Mouse (Mus musculus) E14TG2a.4 (cell line): Measurements from ENCODE around the gene Adgrg1.

ENCODE experiments used
- H3K27me3 ChIP-seq: 2 replicates; pipeline ENCODE4 v1.6.1; 2014; ENCODE audit warnings: low read length, control low read depth; ENCODE audit not compliant: insufficient read depth
- H3K36me3 ChIP-seq: 2 replicates; pipeline ENCODE4 v1.6.1; 2014; ENCODE audit warnings: low read length, control low read depth; ENCODE audit not compliant: insufficient read depth
- H3K4me1 ChIP-seq: replicated peaks from 2 replicates; pipeline ENCODE4 v1.6.1; 2014; ENCODE audit warnings: low read depth, low read length, control low read depth
- H3K4me3 ChIP-seq: replicated peaks from 2 replicates; pipeline ENCODE4 v1.5.1; 2014; ENCODE audit warnings: mild to moderate bottlenecking, low read length
- H3K9me3 ChIP-seq: 2 replicates; pipeline ENCODE4 v1.6.1; 2014; ENCODE audit warnings: low read length, control low read depth
- CTCF ChIP-seq: conservative IDR thresholded peaks from 2 replicates; pipeline ENCODE4 v1.5.1; 2014; ENCODE audit warnings: low read length
- NANOG ChIP-seq: IDR thresholded peaks from 2 replicates; pipeline ENCODE4 v1.6.1; 2014; ENCODE audit warnings: borderline replicate concordance, low read length, mixed read lengths
- POU5F1 ChIP-seq: IDR thresholded peaks from 2 replicates; pipeline ENCODE4 v1.6.1; 2014; ENCODE audit warnings: low read length, borderline replicate concordance

Gene Adgrg1

GRCm38 (mm10) chr8:94980176-94980575 is 5.6 kb downstream of the Adgrg1 start:
- TF ChIP-seq NANOG (no peak), POU5F1 (no peak), CTCF (no peak)
- H3K4me1 ChIP-seq, result peaks cover 85% of the 10 kb centered on the region
- no peaks in the 10 kb centered on the region for H3K9me3 ChIP-seq
- H3K27me3 ChIP-seq, result peaks cover 26% of the 10 kb centered on the region
- no peak overlapping the region for H3K4me3 ChIP-seq
- H3K36me3 ChIP-seq, result no peaks in the 10 kb centered on the region

DNA sequence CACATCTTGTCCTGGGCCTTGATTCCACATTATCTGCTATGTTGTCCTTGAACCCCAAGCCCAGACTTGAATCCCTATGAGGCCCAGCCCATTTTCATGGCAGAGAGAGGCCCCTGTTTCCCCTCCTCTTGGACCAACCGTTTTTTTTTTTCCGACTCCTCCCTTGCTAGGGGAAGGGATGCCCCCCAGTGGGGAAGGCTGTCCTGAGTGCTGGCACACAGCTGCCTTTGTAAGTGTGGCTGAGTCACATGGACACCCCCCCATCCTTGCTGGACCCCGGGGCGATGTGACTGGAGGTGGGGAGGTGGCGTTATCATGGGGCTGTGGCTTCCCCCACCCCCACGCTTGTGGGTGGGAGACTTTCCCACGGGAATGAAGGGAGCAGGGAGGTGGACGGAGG is 6.4 kb downstream of the Adgrg1 start:
- TF ChIP-seq POU5F1, result no peak
- TF ChIP-seq CTCF, result no peak
- H3K36me3 ChIP-seq, result no peaks in the 10 kb centered on the region
- H3K27me3 ChIP-seq, result peaks cover 31% of the 10 kb centered on the region
- no peak overlapping the region for H3K4me3 ChIP-seq
- H3K9me3 ChIP-seq, result no peaks in the 10 kb centered on the region
- peaks cover 84% of the 10 kb centered on the region for H3K4me1 ChIP-seq

DNA sequence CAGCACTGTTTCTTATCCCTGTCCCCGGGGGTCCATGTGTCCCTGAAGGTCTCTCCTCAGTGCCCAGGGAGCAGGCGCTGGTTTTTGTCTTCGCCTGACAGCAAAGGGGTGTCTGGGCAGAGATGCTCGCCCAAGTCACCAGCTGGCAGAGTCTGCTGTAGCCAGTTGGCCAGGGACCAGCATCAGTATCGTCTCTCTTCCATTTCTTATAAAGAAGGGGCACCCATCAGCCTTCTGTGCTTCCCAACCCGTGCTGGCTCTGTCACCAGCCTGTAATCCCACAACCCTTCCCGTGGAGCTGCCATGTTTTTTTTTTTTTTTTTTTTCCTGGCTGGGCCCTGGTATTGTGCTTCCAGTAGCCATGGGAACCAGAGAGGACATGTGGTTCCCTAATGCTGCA is 7.3 kb downstream of the Adgrg1 start:
- TF ChIP-seq CTCF, result no peak
- TF ChIP-seq NANOG, result no peak
- no peak for TF ChIP-seq POU5F1
- H3K36me3 ChIP-seq, result no peaks in the 10 kb centered on the region
- H3K4me1 ChIP-seq, result peaks cover 84% of the 10 kb centered on the region
- peaks cover 32% of the 10 kb centered on the region for H3K27me3 ChIP-seq
- no peak overlapping the region for H3K4me3 ChIP-seq
- H3K9me3 ChIP-seq, result no peaks in the 10 kb centered on the region

GRCm38 (mm10) chr8:94983146-94983545 is 8.6 kb downstream of the Adgrg1 start:
- Histone ChIP-seq H3K4me1 (peaks cover 74% of the 10 kb centered on the region), H3K36me3 (no peaks in the 10 kb centered on the region), H3K4me3 (no peak overlapping the region), H3K27me3 (peaks cover 29% of the 10 kb centered on the region), H3K9me3 (no peaks in the 10 kb centered on the region)
- TF ChIP-seq NANOG, result no peak
- no peak for TF ChIP-seq CTCF
- TF ChIP-seq POU5F1, result no peak

GRCm38 (mm10) chr8:94983881-94984516 is 9.4 kb downstream of the Adgrg1 start:
- Histone ChIP-seq H3K4me3 (peak overlapping the region; percentile 23; the same call in 1 of the 2 replicates), H3K4me1 (peaks cover 69% of the 10 kb centered on the region), H3K27me3 (peaks cover 27% of the 10 kb centered on the region), H3K9me3 (no peaks in the 10 kb centered on the region), H3K36me3 (no peaks in the 10 kb centered on the region)
- TF ChIP-seq POU5F1 (no peak), CTCF (no peak), NANOG (no peak)

- no peaks in the 10 kb centered on the region for H3K9me3 ChIP-seq
- H3K27me3 ChIP-seq, result peaks cover 23% of the 10 kb centered on the region; the same call in 1 of the 2 replicates
- H3K4me1 ChIP-seq, result peaks cover 67% of the 10 kb centered on the region
- H3K4me3 ChIP-seq, result no peak overlapping the region
- no peak for TF ChIP-seq POU5F1
- TF ChIP-seq NANOG, result no peak
- no peak for TF ChIP-seq CTCF
- no peaks in the 10 kb centered on the region for H3K36me3 ChIP-seq
Observed at GRCm38 (mm10) chr8:94985023-94985422, 10.5 kb downstream of the Adgrg1 start.

DNA sequence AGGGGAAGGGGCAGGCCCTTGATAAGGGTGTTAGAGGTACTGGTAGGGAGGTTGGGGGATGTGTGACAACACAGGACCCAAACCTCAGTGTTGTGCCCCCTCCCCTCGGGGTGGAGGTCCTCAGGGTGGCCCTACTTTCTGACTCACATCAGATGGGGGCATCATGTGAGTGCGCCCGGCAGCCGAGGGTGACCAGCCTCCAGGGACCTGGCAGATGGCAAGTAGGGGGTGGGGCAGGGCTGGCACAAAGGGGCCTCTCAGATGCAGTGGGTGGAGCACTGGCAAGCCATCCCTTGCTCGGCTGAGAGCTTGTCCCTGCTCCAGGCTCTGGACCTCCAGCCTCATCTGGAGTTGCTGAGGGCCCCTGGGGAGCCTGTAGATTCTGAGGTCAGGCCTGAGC is 12.1 kb downstream of the Adgrg1 start:
- Histone ChIP-seq H3K9me3 (no peaks in the 10 kb centered on the region), H3K4me1 (peaks cover 67% of the 10 kb centered on the region), H3K36me3 (no peaks in the 10 kb centered on the region), H3K4me3 (no peak overlapping the region), H3K27me3 (peaks cover 20% of the 10 kb centered on the region; the same call in 1 of the 2 replicates)
- TF ChIP-seq CTCF (no peak), POU5F1 (no peak), NANOG (no peak)

DNA sequence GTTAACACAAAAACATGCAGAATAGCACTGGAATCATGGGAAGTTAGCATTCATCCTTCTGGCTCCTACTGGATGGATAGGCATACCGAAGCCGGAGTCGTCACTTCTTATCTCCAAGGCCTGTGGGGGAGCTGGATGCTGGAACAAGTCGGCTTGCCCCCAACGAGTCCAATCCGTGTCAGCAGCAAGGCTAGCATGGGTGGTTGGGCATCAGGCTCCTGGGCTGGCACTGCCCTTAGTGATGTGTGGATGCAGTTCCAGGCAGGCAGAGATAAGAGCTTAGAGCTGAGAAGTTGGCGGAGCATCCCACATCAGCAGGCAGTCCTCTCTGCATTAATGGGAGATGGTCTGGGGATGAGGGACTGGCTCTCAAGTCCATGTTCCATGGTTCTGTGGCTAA is 13.0 kb downstream of the Adgrg1 start:
- Histone ChIP-seq H3K36me3 (no peaks in the 10 kb centered on the region), H3K4me3 (no peak overlapping the region), H3K4me1 (peaks cover 62% of the 10 kb centered on the region), H3K9me3 (no peaks in the 10 kb centered on the region), H3K27me3 (peaks cover 28% of the 10 kb centered on the region)
- TF ChIP-seq NANOG (no peak), CTCF (no peak)

- no peaks in the 10 kb centered on the region for H3K9me3 ChIP-seq
- H3K4me3 ChIP-seq, result no peak overlapping the region
Observed at GRCm38 (mm10) chr8:94988619-94989018, 14.1 kb downstream of the Adgrg1 start.

More at GRCm38 (mm10) chr8:94988619-94989018, 14.1 kb downstream of the Adgrg1 start:
- peaks cover 37% of the 10 kb centered on the region for H3K27me3 ChIP-seq
- peaks cover 54% of the 10 kb centered on the region for H3K4me1 ChIP-seq
- H3K36me3 ChIP-seq, result no peaks in the 10 kb centered on the region
- TF ChIP-seq CTCF, result no peak
- TF ChIP-seq POU5F1, result no peak
- TF ChIP-seq NANOG, result no peak
